Mouse (Mus musculus): Measurements from ENCODE around the gene Gm4969.

GRCm38 (mm10) chr7:19096421-19096976, 21.7 kb downstream of the Gm4969 start:
- no peak for TF ChIP-seq TCF12 (IDR thresholded peaks at IDR 0.05; ENCODE audit: low read depth, low read length)
- no peak for TF ChIP-seq CHD1 (IDR thresholded peaks at IDR 0.05; ENCODE audit: low read depth, low read length)
- TF ChIP-seq CTCF (IDR thresholded peaks at IDR 0.05 in 2 of 3, conservative IDR thresholded peaks at IDR 0.05 in 1 of 3; ENCODE audit: control insufficient read depth in 1 of 3, insufficient read depth in 1 of 3, low read depth in 2 of 3, low read length in 3 of 3, poor library complexity in 1 of 3, severe bottlenecking in 1 of 3): no peak
- TF ChIP-seq EP300 (IDR thresholded peaks at IDR 0.05; ENCODE audit: low read depth in 1 of 2, low read length in 2 of 2): no peak
- TF ChIP-seq ZKSCAN1 (IDR thresholded peaks at IDR 0.05; ENCODE audit: low read depth, low read length): no peak
- no peak for TF ChIP-seq ZNF384 (IDR thresholded peaks at IDR 0.05; ENCODE audit: low read depth, low read length)
- TF ChIP-seq ZMIZ1 (IDR thresholded peaks at IDR 0.05; ENCODE audit: low read depth, low read length): no peak
- TF ChIP-seq RAD21 (IDR thresholded peaks at IDR 0.05; ENCODE audit: low read depth, low read length): no peak
